Mouse (Mus musculus) midbrain, embryonic 15.5 days (tissue): ENCODE data around the gene Abhd6. TPM values are rescaled to one million over a fixed set of nuclear protein-coding genes. Genes with fewer than 3 reads are reported as not detected.

ENCODE experiments used
- ATAC-seq: fragments of 200-750 bp; cut with Nextera tagmentation; replicated peaks from 2 replicates; pipeline ENCODE4 v1.8.0; 2017; ENCODE audit warnings: moderate TSS enrichment
- H3K27ac ChIP-seq: fragments of 300-500 bp; sonication (generic); 2 replicates; pipeline ENCODE4 v1.5.1; 2015; ENCODE audit warnings: mild to moderate bottlenecking, inconsistent platforms
- H3K27me3 ChIP-seq: fragments of 300-500 bp; sonication (generic); replicated peaks from 2 replicates; pipeline ENCODE4 v1.6.1; 2015; ENCODE audit warnings: inconsistent platforms
- H3K36me3 ChIP-seq: fragments of 300-500 bp; sonication (generic); replicated peaks from 2 replicates; pipeline ENCODE4 v1.6.1; 2015; ENCODE audit warnings: inconsistent platforms
- H3K4me1 ChIP-seq: fragments of 300-500 bp; sonication (generic); 2 replicates; pipeline ENCODE4 v1.6.1; 2015; ENCODE audit warnings: inconsistent platforms
- H3K4me2 ChIP-seq: fragments of 300-500 bp; sonication (generic); 2 replicates; pipeline ENCODE4 v1.6.1; 2015; ENCODE audit warnings: inconsistent platforms, mild to moderate bottlenecking, moderate library complexity
- H3K4me3 ChIP-seq: fragments of 300-500 bp; sonication (generic); 2 replicates; pipeline ENCODE4 v1.5.1; 2015; ENCODE audit warnings: mild to moderate bottlenecking, inconsistent platforms
- H3K9ac ChIP-seq: fragments of 300-500 bp; sonication (generic); 2 replicates; pipeline ENCODE4 v1.6.1; 2015; ENCODE audit warnings: mild to moderate bottlenecking, inconsistent platforms
- H3K9me3 ChIP-seq: fragments of 300-500 bp; sonication (generic); 2 replicates; pipeline ENCODE4 v1.6.1; 2016; ENCODE audit warnings: inconsistent platforms
- WGBS: fragments of 180-500 bp; shearing (Covaris S2); methylation state at CpG from one replicate; pipeline ENCODE4 v1.1.7; 2015; ENCODE audit warnings: mixed read lengths; 5-methylcytosine and 5-hydroxymethylcytosine counted together
- polyA plus RNA-seq: library from polyadenylated mRNA; unstranded; fragments of >200 nt; fragmentation: Nextera tagmentation; extraction: Ambion mirVana; gene quantifications from 2 replicates; pipeline ENCODE4 v1.2.1, GENCODE M21; 2015

The Abhd6 gene
- polyA plus RNA-seq, 1 experiment from 2014 or later, result 40.0 TPM

DNA sequence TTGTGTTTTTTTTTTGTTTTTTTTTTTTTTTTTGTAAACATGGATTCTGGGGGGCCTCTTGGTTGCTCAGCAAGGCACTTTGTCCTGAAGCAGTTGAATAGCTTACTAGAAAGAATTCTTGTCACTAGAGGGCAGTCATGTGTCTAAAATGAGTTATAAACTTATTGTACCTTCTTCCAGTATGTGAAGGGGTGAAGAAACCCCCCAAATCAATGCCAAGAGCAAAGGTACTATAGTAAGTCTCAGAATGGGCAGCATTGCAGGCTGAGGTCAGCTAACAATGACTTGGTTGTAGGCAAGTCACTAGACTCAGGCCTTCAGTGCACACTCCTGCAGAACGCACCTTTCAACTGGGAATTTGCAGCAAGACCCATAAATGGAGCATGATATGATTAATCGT is 89.9 kb downstream of the Abhd6 start:
- no peak overlapping the region for H3K9ac ChIP-seq
- H3K4me3 ChIP-seq, result no peak overlapping the region
- H3K4me1 ChIP-seq, result peaks cover under 1% of the 10 kb centered on the region; the same call in 1 of the 2 replicates
- H3K4me2 ChIP-seq, result no peak overlapping the region
- H3K27me3 ChIP-seq, result no peaks in the 10 kb centered on the region
- H3K27ac ChIP-seq, result no peak overlapping the region
- H3K36me3 ChIP-seq, result peaks cover 15% of the 10 kb centered on the region
- peak; percentile 25; the same call in 1 of the 2 replicates for ATAC-seq
- 93% methylated on average over 2 of the region's 2 CpGs for WGBS
- H3K9me3 ChIP-seq, result no peaks in the 10 kb centered on the region

DNA sequence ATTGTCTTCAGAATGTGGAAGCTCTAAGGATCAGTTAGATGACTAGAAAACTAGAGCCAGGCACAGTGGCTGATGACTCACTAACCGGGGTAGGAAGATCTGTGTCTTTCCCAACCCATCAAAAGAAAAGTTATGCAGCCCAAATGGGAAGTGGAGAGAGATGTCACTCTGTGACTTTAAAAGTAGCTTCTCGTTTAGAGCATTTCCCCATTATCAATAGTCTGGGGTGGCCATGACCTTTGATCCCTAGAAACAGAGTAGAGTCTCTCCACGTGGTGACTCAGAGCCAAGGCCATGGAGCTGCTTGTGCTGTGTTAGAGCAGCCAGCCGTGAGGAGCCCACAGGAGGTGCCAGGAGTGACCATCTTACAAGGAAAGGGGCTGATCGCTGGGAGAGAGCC is 90.7 kb downstream of the Abhd6 start:
- Histone ChIP-seq H3K4me3 (no peak overlapping the region), H3K9ac (no peak overlapping the region; the same call in 1 of the 2 replicates), H3K27me3 (no peaks in the 10 kb centered on the region), H3K36me3 (peaks cover 12% of the 10 kb centered on the region), H3K4me2 (no peak overlapping the region), H3K27ac (no peak overlapping the region), H3K9me3 (no peaks in the 10 kb centered on the region), H3K4me1 (peaks cover 4% of the 10 kb centered on the region; the same call in 1 of the 2 replicates)
- ATAC-seq, result no peak
- 45% methylated on average over 5 of the region's 5 CpGs for WGBS

DNA sequence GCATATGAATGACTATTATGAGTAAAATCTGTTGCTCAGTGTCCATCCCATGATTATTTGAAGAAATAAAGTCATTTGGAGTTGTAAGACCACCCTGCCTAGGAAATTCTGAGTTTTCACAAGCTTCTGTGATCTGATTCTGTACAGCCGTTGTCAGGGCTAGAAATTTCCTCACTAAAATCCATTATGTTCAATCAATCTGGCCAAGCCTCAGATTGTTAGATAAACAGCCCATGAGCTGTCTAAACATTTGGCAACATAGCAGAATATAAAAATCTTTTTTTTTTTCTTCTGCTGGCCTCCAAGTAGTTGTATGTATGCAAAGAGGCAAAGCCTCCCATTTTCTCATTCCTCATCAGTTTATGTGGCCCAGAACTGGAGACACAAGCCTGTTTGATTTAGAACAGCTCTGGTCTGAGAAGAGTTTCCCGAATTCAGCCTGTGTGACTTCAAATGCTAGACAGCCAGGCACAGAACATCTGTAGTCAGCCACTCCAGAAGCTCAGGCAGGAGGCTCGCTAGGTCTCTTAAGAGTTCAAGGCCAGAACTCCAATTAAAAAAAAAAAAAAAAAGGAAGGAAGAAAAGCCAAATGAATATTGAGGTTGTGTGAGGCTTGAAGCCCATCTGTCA is 92.3 kb downstream of the Abhd6 start:
- H3K36me3 ChIP-seq, result peaks cover 5% of the 10 kb centered on the region
- no peak overlapping the region for H3K9ac ChIP-seq
- WGBS, result 75% methylated on average over 3 of the region's 3 CpGs
- no peak for ATAC-seq
- H3K4me3 ChIP-seq, result no peak overlapping the region
- no peak overlapping the region for H3K4me2 ChIP-seq
- no peaks in the 10 kb centered on the region for H3K9me3 ChIP-seq
- no peak overlapping the region for H3K27ac ChIP-seq
- no peaks in the 10 kb centered on the region for H3K27me3 ChIP-seq
- peaks cover 18% of the 10 kb centered on the region for H3K4me1 ChIP-seq

DNA sequence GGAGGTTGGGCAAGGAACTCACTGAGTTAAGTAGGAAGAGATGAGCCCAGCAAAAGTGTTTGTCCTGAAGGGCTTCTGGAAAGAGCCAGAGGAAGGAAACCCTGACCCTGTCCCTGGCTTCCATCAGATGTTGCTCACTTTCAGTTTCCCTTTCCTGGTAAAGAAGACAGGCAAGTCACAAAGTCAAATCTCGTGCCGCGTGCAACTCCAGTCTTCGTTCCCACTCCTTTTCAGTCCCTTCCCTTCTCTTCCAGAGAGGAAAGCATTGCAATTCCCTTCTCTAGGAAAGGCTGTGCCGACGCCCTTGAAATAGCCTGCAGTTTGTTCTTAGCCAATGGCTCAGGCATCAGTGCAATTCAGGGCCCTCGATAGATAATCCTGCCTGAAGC is 92.9 kb downstream of the Abhd6 start:
- Histone ChIP-seq H3K36me3 (0 out of 2 replicates have a peak, but pooled peaks cover 3% of the 10 kb centered on the region), H3K4me2 (no peak overlapping the region), H3K9me3 (no peaks in the 10 kb centered on the region), H3K27ac (no peak overlapping the region), H3K27me3 (no peaks in the 10 kb centered on the region), H3K4me3 (no peak overlapping the region), H3K9ac (no peak overlapping the region), H3K4me1 (peaks cover 22% of the 10 kb centered on the region)
- 75% methylated on average over 7 of the region's 7 CpGs for WGBS
- no peak for ATAC-seq

DNA sequence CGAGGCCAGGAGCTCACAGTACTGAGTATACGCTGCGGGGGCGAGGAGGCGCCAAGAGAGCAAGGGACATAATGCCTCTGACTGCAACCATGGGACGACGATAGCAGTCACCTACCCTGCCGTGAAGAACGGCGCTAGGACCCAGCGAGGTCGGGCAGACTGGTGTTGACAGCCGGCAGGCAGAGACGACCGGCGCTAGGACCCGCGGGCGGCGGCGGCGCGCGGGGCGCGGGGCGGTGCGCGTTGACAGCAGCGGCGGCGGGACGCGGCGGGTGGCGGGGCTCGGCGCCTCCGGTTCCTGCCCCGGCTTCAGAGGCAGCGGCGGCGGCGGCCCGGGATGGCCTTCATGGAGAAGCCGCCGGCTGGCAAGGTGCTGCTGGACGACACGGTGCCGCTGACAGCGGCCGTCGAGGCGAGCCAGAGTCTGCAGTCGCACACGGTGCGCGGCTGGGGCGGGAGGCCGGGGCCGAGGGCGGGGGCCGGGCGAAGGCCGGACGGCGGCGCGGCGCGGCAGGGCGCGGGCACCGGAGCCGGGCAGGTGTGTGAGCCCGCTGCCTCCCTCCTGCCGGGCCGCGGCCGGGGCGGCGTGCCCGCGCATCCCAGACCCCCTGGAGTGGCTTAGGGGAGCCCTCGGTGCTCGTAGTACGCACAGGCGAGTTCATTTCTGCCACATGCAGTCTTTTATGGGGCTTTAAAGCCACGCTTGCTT is 95.4 kb downstream of the Abhd6 start, which contains the start of gene Pxk:
Gene Pxk, plus strand, starts transcription at position 234 of the 709 bp plus-strand sequence.
- H3K27me3 ChIP-seq, result no peaks in the 10 kb centered on the region
- peak within 1 kb of the TSS; percentile 76 for H3K9ac ChIP-seq
- peak within 1 kb of the TSS; percentile 71 for H3K4me2 ChIP-seq
- 0 out of 2 replicates have a peak, but pooled peaks cover 4% of the 10 kb centered on the region for H3K36me3 ChIP-seq
- H3K9me3 ChIP-seq, result no peaks in the 10 kb centered on the region
- peaks cover 34% of the 10 kb centered on the region for H3K4me1 ChIP-seq
- H3K4me3 ChIP-seq, result peak within 1 kb of the TSS; percentile 62
- H3K27ac ChIP-seq, result peak within 1 kb of the TSS; percentile 82
- WGBS, result under 1% methylated on average over 60 of the region's 89 CpGs
- ATAC-seq, result peak; percentile 97

DNA sequence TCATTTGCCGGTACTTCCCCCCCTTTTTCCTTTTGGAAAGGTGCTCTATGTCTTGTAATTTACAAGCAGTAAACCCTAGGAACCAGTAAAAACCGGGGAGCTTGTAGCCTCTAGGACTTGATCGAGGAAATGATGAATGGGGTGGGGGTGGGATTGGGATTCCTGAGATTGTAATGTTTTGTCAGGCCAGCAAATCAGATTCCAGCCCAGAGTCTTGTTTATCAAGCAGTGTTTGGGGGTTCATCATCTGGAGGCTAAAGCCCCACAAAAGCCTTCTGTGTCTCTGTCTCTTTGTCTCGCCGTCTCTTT is 95.9 kb downstream of the Abhd6 start:
- WGBS, result under 1% methylated on average over 5 of the region's 5 CpGs
- peaks cover 39% of the 10 kb centered on the region for H3K4me1 ChIP-seq

DNA sequence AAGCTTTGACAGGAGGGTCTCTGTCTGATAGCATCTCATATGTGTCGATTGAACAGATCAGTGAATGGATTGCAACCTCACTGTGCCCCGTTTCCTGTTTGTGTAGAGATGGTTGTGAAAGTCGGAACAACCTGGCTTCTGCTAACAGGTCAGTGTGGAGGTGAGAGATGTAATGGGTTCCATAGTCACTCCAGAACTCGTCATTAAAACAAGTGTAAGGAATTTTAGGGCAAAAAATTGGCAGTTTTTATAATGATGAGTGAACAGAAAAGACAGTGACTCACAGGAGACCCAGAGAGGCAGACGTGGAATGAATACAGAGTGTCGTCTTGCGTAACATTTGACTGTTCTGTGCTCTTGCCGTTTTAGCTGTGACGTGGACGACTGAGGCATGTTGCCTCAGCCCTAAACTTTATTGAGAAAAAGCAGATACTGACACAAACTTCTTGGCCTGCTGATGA is 96.9 kb downstream of the Abhd6 start:
- H3K4me1 ChIP-seq, result peaks cover 43% of the 10 kb centered on the region
- H3K9ac ChIP-seq, result peak overlapping the region; percentile 76; the same call in 1 of the 2 replicates

More for the DNA sequence above, 95.9 kb downstream of the Abhd6 start:
- Histone ChIP-seq H3K9ac (peak overlapping the region; percentile 76), H3K9me3 (no peaks in the 10 kb centered on the region), H3K27ac (peak overlapping the region; percentile 82), H3K4me2 (peak overlapping the region; percentile 71), H3K27me3 (no peaks in the 10 kb centered on the region), H3K36me3 (0 out of 2 replicates have a peak, but pooled peaks cover 4% of the 10 kb centered on the region), H3K4me3 (peak overlapping the region; percentile 62)
- ATAC-seq, result peak; percentile 29

DNA sequence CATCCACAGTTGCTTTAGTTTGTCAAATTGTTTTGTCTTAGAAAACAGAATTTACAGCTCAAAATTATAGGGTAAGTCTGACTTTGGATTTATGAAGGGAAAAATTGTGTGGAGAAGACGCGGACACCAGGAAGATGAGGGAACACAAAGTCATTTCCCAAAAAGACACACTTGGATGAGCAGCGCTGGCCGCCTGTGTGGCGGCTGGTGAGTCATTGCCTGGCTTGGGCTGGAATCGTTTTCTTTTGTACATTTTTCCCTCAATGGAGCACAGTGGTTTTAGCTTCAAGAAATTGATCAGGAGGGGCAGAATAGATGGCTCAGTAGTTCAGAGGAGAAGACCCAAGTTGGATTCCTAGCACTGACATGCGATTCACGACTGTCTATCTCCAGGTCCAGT is 99.2 kb downstream of the Abhd6 start:
- Histone ChIP-seq H3K27me3 (no peaks in the 10 kb centered on the region), H3K27ac (no peak overlapping the region), H3K9ac (no peak overlapping the region), H3K9me3 (no peaks in the 10 kb centered on the region), H3K36me3 (0 out of 2 replicates have a peak, but pooled peaks cover 4% of the 10 kb centered on the region), H3K4me3 (no peak overlapping the region), H3K4me2 (no peak overlapping the region), H3K4me1 (peaks cover 43% of the 10 kb centered on the region)
- no peak for ATAC-seq
- 84% methylated on average over 8 of the region's 8 CpGs for WGBS

More for the DNA sequence above, 96.9 kb downstream of the Abhd6 start:
- Histone ChIP-seq H3K9me3 (no peaks in the 10 kb centered on the region), H3K4me3 (peak overlapping the region; percentile 62), H3K4me2 (peak overlapping the region; percentile 71), H3K36me3 (0 out of 2 replicates have a peak, but pooled peaks cover 4% of the 10 kb centered on the region), H3K27ac (no peak overlapping the region), H3K27me3 (no peaks in the 10 kb centered on the region)
- no peak for ATAC-seq
- 71% methylated on average over 10 of the region's 10 CpGs for WGBS

DNA sequence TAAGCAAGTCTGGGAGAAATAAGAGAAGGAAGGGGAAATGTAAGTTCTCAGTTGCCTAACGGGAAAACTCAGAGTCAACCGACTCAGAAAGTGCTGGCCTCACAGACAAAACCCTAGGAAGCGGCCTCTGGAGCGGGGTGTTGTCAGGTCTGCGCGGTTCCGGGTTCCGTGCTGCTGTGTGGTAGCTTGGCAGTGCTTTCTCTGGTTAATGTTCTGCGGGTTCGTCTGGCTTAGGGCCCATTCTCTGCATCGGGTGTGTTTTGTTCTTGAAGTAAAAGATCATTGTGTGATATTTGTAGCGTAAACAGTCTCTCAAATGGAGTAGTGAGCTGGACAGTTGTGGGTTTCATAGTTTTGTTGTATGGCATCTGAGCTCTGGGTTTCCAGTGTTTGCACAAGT is 100.0 kb downstream of the Abhd6 start:
- Histone ChIP-seq H3K9ac (no peak overlapping the region), H3K36me3 (0 out of 2 replicates have a peak, but pooled peaks cover 4% of the 10 kb centered on the region), H3K4me2 (no peak overlapping the region), H3K27me3 (no peaks in the 10 kb centered on the region), H3K4me1 (peaks cover 42% of the 10 kb centered on the region), H3K27ac (no peak overlapping the region), H3K4me3 (no peak overlapping the region), H3K9me3 (no peaks in the 10 kb centered on the region)
- 75% methylated on average over 12 of the region's 12 CpGs for WGBS
- no peak for ATAC-seq

Other genes with a start within 250 kb of the Abhd6 start
- not detected in 2 replicates for gene Gm26661, start 211.3 kb upstream of the Abhd6 start, polyA plus RNA-seq
- 12.0 and 12.6 TPM in 2 replicates for gene Flnb, start 184.9 kb upstream of the Abhd6 start, polyA plus RNA-seq
- 0.71 TPM in 1 of 2 replicates, not detected in the other for gene Gm45521, start 45.6 kb upstream of the Abhd6 start, polyA plus RNA-seq
- 0.04 and 0.06 TPM in 2 replicates for gene Dnase1l3, start 8.3 kb upstream of the Abhd6 start, polyA plus RNA-seq
- gene Rpp14, start 77.5 kb downstream of the Abhd6 start, polyA plus RNA-seq, result 43.8 and 46.3 TPM in 2 replicates
- gene Pxk, start 95.3 kb downstream of the Abhd6 start, polyA plus RNA-seq, result 66.0 and 67.5 TPM in 2 replicates
- gene Pdhb, start 170.1 kb downstream of the Abhd6 start, polyA plus RNA-seq, result 245 TPM in 2 replicates
- 18.3 and 19.6 TPM in 2 replicates for gene Kctd6, start 211.2 kb downstream of the Abhd6 start, polyA plus RNA-seq